Mouse (Mus musculus): ENCODE results near the gene 6430531B16Rik. TPM values are rescaled to one million over a fixed set of nuclear protein-coding genes. Genes with fewer than 3 reads are reported as not detected.

The 6430531B16Rik gene
- polyA plus RNA-seq, 1 experiment from 2014 or later = 1.1 TPM

DNA sequence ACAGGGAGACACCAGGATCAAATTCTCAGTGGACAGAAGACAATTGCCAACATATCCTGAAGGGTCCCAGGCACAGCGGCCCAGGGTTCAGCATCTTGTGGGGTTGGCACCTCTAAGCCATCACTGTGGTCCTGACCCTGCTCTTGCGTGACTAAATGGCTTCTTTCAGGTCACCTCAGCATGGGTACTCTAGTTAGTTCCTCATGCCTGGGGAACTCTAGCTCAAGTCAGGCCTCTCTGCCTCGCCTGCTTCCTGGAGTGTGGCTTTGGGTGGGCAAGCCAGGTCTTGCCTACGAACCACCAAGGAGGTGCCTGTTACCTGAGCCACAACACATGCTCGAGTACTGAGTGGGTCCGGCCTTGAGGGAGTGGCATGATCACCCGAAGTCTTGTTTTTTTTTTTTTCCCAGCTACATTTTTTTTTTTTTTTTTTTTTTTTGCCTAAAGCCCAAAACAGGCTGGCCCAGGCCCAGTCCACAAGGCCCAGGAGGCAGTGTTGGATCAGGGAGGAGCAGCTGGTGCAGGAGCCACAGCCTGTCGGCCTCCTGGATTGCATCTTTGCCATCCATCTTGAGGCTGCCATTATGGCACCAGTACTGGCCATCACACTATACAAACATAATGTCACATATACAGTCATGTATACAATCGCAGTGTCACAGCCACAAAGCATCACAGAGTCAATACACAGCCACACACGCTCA lies 8.2 kb downstream of the 6430531B16Rik start:
- Histone ChIP-seq H3K27ac (0 out of 2 replicates have a peak overlapping the region, but pooled peaks have one; percentile 41), H3K4me3 (no peak overlapping the region)
- ATAC-seq (ENCODE audit: insufficient number of reproducible peaks, insufficient read depth, low FRiP score, low TSS enrichment, low read depth) = 0 out of 2 replicates have a peak, but pooled peaks have one; percentile 13

DNA sequence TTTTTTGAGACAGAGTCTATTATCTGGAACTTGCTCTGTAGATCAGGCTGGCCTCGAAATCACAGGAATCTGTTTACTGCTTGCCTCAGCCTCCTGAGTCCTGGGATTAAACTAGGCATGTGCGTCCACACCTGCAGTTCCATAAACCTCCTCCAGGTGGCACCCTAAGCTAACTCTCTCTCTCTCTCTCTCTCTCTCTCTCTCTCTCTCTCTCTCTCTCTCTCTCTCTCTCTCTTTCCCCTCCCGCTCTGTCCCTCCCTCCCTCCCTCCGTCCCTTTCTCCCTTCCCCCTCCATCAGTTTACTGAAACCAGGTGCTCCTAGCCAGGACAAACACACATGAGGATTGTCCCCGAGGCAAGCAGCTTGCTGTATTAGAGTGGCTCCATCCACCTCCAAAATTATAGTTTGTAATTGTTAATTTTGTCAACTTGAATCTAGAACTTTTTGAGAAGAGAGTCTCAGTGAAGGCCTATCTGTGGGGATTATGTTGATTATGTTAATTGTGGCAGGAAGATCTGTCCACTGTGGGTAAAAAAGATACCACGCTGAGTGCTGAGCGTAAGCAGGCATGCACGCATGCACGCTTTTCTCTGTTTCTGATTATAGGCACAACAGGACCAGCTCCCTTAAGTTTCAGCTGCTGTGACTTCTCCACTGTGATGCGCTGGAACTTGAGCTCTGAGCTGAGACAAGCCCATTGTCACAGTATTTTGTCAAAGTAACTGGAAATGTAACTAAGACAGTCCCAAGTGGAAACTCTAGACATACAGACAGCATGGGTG lies 9.0 kb downstream of the 6430531B16Rik start:
- Histone ChIP-seq H3K9ac (no peak overlapping the region), H3K4me3 (no peak overlapping the region), H3K27me3 (no peaks in the 10 kb centered on the region), H3K27ac (0 out of 2 replicates have a peak overlapping the region, but pooled peaks have one; percentile 41), H3K9me3 (no peaks in the 10 kb centered on the region), H3K36me3 (no peaks in the 10 kb centered on the region), H3K4me1 (peaks cover 9% of the 10 kb centered on the region), H3K4me2 (peak overlapping the region; percentile 27; the same call in 1 of the 2 replicates)
- no peak for ATAC-seq (ENCODE audit: insufficient number of reproducible peaks, insufficient read depth, low FRiP score, low TSS enrichment, low read depth)
- 12% methylated on average over 9 of the region's 10 CpGs for WGBS

More for the DNA sequence above, 8.2 kb downstream of the 6430531B16Rik start:
- Histone ChIP-seq H3K4me1 (peaks cover 9% of the 10 kb centered on the region), H3K9me3 (no peaks in the 10 kb centered on the region), H3K27me3 (no peaks in the 10 kb centered on the region), H3K4me2 (no peak overlapping the region), H3K9ac (no peak overlapping the region), H3K36me3 (no peaks in the 10 kb centered on the region)
- WGBS = 69% methylated on average over 10 of the region's 10 CpGs

DNA sequence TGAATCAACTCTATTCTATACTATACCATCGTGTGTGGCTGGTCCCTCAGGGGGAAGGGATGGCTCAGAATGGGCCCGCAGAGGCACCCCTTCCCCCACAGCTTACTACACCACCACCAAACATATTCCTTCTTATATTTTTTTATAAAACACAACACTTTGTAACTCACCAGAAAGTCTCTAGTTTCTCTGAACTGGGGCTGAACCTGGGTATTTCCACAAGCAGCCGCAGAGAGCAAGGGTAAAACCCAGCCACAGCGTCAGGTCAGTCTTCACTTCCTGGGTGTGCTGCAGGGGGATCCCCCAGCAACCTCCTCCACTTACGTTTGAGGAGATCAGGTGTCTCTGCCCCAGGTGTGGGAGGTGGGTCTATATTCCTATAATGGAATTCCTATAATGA lies 10.1 kb downstream of the 6430531B16Rik start:
- no peak overlapping the region for H3K9ac ChIP-seq
- no peaks in the 10 kb centered on the region for H3K36me3 ChIP-seq
- WGBS = 37% methylated on average over 5 of the region's 5 CpGs
- H3K27me3 ChIP-seq = no peaks in the 10 kb centered on the region
- ATAC-seq (ENCODE audit: insufficient number of reproducible peaks, insufficient read depth, low FRiP score, low TSS enrichment, low read depth) = no peak
- no peak overlapping the region for H3K4me3 ChIP-seq
- H3K27ac ChIP-seq = no peak overlapping the region
- peaks cover 9% of the 10 kb centered on the region for H3K4me1 ChIP-seq
- no peak overlapping the region for H3K4me2 ChIP-seq
- no peaks in the 10 kb centered on the region for H3K9me3 ChIP-seq

DNA sequence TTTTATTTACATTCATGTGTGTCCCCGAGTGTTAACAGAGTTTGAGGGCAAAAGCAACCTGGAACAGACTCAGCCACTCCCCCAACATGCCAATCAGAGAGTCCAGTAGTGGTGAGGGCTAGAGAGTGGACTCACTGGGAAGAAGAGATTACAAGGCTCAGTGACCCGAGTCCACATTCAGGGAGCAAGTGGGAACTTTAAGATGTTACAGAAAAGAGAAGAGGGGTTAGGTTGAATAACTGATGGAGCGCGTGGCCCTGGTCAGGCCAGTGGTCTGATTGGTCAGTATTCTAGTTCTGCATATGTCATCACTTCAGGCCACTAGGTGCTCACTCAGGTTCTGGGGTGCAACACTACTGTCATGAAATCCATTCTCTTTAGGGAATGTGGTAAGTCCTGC lies 11.4 kb downstream of the 6430531B16Rik start:
- H3K27ac ChIP-seq = no peak overlapping the region
- 13% methylated on average over 4 of the region's 4 CpGs for WGBS
- H3K27me3 ChIP-seq = no peaks in the 10 kb centered on the region
- H3K9me3 ChIP-seq = no peaks in the 10 kb centered on the region
- no peak for ATAC-seq (ENCODE audit: insufficient number of reproducible peaks, insufficient read depth, low FRiP score, low TSS enrichment, low read depth)
- no peak overlapping the region for H3K9ac ChIP-seq
- H3K4me3 ChIP-seq = no peak overlapping the region
- H3K4me2 ChIP-seq = no peak overlapping the region
- no peaks in the 10 kb centered on the region for H3K36me3 ChIP-seq
- H3K4me1 ChIP-seq = peaks cover 9% of the 10 kb centered on the region

DNA sequence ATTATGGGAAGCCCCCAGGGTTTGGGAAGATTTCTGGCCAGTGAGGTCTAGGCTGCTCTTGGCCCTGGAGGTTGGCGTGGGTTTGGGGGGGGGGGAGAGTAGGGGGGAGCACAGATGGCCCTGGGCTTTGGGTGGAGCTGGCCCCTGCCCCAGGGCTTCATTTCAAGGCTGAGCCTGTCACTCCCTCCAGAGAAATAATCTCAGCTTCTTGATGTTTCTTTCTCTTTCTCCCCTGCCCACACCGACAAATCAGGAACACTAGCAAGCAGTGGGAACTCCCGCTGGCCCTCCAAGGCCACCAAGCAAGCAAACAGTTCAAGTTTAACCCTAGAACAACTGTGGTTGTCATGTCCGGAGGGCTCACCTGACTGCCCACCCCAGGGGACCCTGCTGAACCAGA lies 14.7 kb downstream of the 6430531B16Rik start:
- H3K27ac ChIP-seq = no peak overlapping the region
- no peaks in the 10 kb centered on the region for H3K4me1 ChIP-seq
- no peak overlapping the region for H3K4me3 ChIP-seq
- no peak for ATAC-seq (ENCODE audit: insufficient number of reproducible peaks, insufficient read depth, low FRiP score, low TSS enrichment, low read depth)
- peaks cover 3% of the 10 kb centered on the region; the same call in 1 of the 2 replicates for H3K27me3 ChIP-seq
- H3K9ac ChIP-seq = no peak overlapping the region
- WGBS = 57% methylated on average over 4 of the region's 4 CpGs
- H3K4me2 ChIP-seq = no peak overlapping the region
- no peaks in the 10 kb centered on the region for H3K36me3 ChIP-seq
- no peaks in the 10 kb centered on the region for H3K9me3 ChIP-seq

DNA sequence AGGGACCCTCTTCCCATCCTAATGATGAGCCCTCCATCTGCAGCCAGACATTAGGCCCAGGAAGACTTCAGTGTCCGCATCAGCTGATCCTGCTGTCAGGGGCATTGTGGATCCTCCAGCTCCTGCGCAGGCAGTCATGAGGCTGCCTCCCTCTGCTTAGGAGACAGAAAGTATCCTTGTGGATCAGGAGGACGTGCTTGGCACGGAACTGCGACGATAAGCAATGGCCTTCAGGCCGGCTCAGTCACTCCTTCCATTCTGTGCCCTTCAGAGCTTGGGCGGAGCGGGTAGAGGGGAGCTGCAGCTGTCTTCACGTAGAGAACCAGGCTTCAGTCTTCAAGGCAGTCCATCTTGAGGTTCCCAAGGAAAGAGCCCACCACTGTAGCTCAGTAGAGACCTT lies 17.4 kb downstream of the 6430531B16Rik start:
- WGBS = 88% methylated on average over 10 of the region's 10 CpGs
- no peak for ATAC-seq (ENCODE audit: insufficient number of reproducible peaks, insufficient read depth, low FRiP score, low TSS enrichment, low read depth)

DNA sequence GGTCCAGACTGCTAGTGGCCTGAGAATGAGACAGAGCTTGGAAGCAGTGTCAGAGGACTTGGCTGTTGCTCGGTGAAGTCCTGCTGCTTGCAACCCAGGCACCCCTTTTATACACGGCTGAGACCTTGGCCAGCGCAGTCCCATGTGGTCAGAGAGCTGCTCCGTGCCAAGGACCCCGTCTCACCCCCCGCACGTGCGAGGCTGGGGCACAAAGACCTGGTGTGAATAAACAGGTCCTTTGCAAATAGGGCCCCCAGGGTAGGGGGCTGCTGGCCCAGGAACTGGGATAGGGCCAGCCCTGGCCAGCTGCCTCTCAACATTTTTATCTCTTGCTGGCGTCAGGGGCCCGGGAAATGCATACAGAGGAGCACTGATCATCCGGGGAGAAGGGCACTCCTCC lies 20.6 kb downstream of the 6430531B16Rik start:
- Histone ChIP-seq H3K36me3 (no peaks in the 10 kb centered on the region), H3K4me2 (no peak overlapping the region), H3K4me3 (no peak overlapping the region), H3K4me1 (no peaks in the 10 kb centered on the region), H3K27ac (no peak overlapping the region), H3K27me3 (peaks cover 13% of the 10 kb centered on the region), H3K9ac (peak overlapping the region; percentile 32; the same call in 1 of the 2 replicates), H3K9me3 (no peaks in the 10 kb centered on the region)
- 34% methylated on average over 11 of the region's 11 CpGs for WGBS
- ATAC-seq (ENCODE audit: insufficient number of reproducible peaks, insufficient read depth, low FRiP score, low TSS enrichment, low read depth) = no peak

More for the DNA sequence above, 17.4 kb downstream of the 6430531B16Rik start:
- Histone ChIP-seq H3K4me1 (no peaks in the 10 kb centered on the region), H3K4me2 (no peak overlapping the region), H3K9me3 (no peaks in the 10 kb centered on the region), H3K9ac (no peak overlapping the region), H3K4me3 (no peak overlapping the region), H3K27ac (no peak overlapping the region), H3K27me3 (peaks cover 13% of the 10 kb centered on the region), H3K36me3 (no peaks in the 10 kb centered on the region)

DNA sequence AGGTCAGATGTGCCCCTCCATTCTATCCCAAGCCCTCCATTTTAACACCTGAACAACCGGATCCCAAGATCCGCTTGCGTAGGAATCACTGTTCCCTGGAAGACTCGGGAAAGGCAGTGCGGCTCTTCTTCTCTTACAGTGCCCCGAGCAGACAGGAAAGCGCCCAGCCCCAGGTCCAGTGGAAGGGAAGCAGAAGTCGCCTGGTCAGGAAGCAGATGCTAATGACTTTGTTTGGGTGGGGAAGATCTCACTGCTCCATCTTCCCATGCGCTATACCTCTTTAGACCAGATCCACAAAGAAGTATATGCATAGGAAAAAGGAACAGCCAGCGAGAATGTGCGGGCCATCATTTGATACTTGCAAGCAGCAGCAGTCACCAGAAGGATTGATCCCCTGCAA lies 21.1 kb downstream of the 6430531B16Rik start:
- Histone ChIP-seq H3K4me2 (no peak overlapping the region), H3K9me3 (no peaks in the 10 kb centered on the region), H3K27me3 (peaks cover 13% of the 10 kb centered on the region), H3K4me3 (no peak overlapping the region), H3K36me3 (no peaks in the 10 kb centered on the region), H3K9ac (no peak overlapping the region), H3K27ac (no peak overlapping the region), H3K4me1 (no peaks in the 10 kb centered on the region)
- 52% methylated on average over 11 of the region's 11 CpGs for WGBS
- no peak for ATAC-seq (ENCODE audit: insufficient number of reproducible peaks, insufficient read depth, low FRiP score, low TSS enrichment, low read depth)

DNA sequence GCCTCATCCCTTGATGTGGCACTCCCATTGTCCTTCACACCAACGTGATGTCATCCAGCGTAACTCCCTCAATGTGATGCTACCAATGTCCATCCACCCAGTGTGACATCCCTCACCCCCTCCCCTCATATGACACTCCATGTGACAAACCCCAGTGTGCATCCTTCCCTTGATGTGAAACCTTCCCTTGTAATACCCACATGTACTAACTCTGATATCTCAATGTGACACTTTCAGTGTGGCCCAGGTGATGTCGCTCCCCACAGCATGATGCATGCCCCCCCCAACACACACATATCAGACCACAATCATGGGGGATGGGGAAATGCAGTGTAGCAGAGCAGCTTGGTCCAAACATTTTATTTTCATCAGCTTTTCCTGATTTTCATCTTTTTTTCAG lies 21.9 kb downstream of the 6430531B16Rik start:
- H3K27ac ChIP-seq = no peak overlapping the region
- no peak overlapping the region for H3K9ac ChIP-seq
- H3K4me3 ChIP-seq = no peak overlapping the region
- H3K36me3 ChIP-seq = no peaks in the 10 kb centered on the region
- H3K27me3 ChIP-seq = peaks cover 13% of the 10 kb centered on the region
- ATAC-seq (ENCODE audit: insufficient number of reproducible peaks, insufficient read depth, low FRiP score, low TSS enrichment, low read depth) = no peak
- 85% methylated on average over 3 of the region's 3 CpGs for WGBS
- no peaks in the 10 kb centered on the region for H3K9me3 ChIP-seq
- no peak overlapping the region for H3K4me2 ChIP-seq
- H3K4me1 ChIP-seq = 0 out of 2 replicates have a peak, but pooled peaks cover 2% of the 10 kb centered on the region

DNA sequence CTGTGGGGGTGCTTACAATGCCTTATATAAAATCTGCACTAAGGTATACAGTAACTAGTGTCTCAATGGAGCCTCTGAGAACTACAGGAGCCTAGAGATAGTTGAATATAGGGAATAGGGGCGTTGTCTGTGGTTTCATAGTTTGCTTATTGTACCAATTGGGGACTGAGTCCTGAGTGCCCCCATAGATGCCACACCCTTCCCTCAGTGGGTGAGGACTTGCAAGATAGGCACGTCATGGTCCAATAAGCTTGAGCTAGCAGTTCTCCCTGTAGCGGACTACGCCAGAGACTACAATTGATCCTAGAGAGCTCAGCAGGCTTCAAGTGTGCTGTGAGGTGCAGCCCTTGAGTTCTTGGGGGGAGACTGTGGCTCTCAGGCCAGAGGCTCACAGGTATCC lies 23.1 kb downstream of the 6430531B16Rik start:
- Histone ChIP-seq H3K4me3 (no peak overlapping the region), H3K36me3 (no peaks in the 10 kb centered on the region), H3K9ac (no peak overlapping the region), H3K9me3 (no peaks in the 10 kb centered on the region), H3K4me2 (no peak overlapping the region), H3K4me1 (0 out of 2 replicates have a peak, but pooled peaks cover 3% of the 10 kb centered on the region), H3K27me3 (peaks cover 13% of the 10 kb centered on the region), H3K27ac (no peak overlapping the region)
- WGBS = 86% methylated on average over 4 of the region's 4 CpGs
- no peak for ATAC-seq (ENCODE audit: insufficient number of reproducible peaks, insufficient read depth, low FRiP score, low TSS enrichment, low read depth)

DNA sequence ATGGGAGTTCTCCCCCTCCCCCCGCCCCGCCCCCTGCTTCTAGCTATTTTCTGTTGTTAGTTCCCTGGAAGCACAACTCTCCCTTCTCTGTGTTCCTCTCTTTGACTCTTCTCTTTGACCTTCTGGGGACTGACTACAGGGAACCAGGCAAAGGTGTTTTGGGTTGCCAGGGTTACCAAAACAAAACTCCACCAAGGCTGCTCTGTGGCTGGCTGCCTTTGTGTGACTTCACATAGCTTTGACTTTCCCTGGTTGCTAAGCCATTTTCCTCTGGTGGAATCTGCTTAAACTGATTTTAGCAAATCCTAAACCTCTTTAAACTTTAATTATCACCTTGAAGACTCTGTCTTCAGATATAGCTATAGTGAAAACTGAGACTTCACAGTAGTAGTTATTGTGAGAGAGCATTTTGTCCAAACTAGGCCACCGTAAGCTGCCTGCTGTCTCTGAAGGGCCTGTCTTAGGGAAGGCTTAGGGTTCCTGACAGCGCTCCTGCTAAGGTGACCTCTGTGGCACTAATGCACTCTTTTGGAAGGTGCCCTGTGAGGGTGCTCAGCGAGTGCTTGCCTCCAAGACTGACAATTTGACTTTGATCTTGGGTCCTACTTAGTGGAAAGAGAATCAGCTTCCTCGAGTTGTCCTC lies 26.4 kb downstream of the 6430531B16Rik start:
- H3K27ac ChIP-seq = no peak overlapping the region
- 55% methylated on average over 6 of the region's 6 CpGs for WGBS
- no peak overlapping the region for H3K4me3 ChIP-seq
- H3K4me1 ChIP-seq = 0 out of 2 replicates have a peak, but pooled peaks cover 3% of the 10 kb centered on the region
- H3K36me3 ChIP-seq = no peaks in the 10 kb centered on the region
- H3K9me3 ChIP-seq = no peaks in the 10 kb centered on the region
- no peak overlapping the region for H3K9ac ChIP-seq
- no peak for ATAC-seq (ENCODE audit: insufficient number of reproducible peaks, insufficient read depth, low FRiP score, low TSS enrichment, low read depth)
- H3K27me3 ChIP-seq = peaks cover 27% of the 10 kb centered on the region
- H3K4me2 ChIP-seq = no peak overlapping the region

Data from embryonic facial prominence, embryonic 13.5 days (tissue).